Mouse (Mus musculus) erythroblast, embryonic 14.5 days (primary cell): Measurements from ENCODE around the gene Esr1.

ENCODE experiments used
- GATA1 ChIP-seq: IDR thresholded peaks from 2 replicates; pipeline ENCODE4 v1.6.1; 2012; ENCODE audit warnings: low read length, inconsistent platforms, mixed read lengths
- TAL1 ChIP-seq: IDR thresholded peaks from 3 replicates; pipeline ENCODE4 v1.6.1; 2012; ENCODE audit warnings: low read length, inconsistent platforms, mixed read lengths

- TF ChIP-seq TAL1: no peak
- no peak for TF ChIP-seq GATA1
Measured at GRCm38 (mm10) chr10:4923616-4924015, 312.2 kb downstream of the Esr1 start.
